Mouse (Mus musculus) limb, embryonic 14.5 days (tissue): ENCODE data around the gene Gucy2c. TPM values are rescaled to one million over a fixed set of nuclear protein-coding genes. Genes with fewer than 3 reads are reported as not detected.

ENCODE experiments used
- ATAC-seq: fragments of 200-750 bp; cut with Nextera tagmentation; 2 replicates; pipeline ENCODE4 v1.8.0; 2017; ENCODE audit warnings: low read depth, moderate number of reproducible peaks, moderate TSS enrichment; ENCODE audit not compliant: low FRiP score
- DNase-seq: peaks from one replicate; pipeline ENCODE4 v3.0.0-alpha.2; 2015; ENCODE audit warnings: low spot score
- H3K27ac ChIP-seq: fragments of 300-500 bp; sonication (generic); replicated peaks from 2 replicates; pipeline ENCODE4 v1.5.1; 2014; ENCODE audit warnings: low read depth, mild to moderate bottlenecking, low read length, moderate library complexity, mixed read lengths
- H3K27me3 ChIP-seq: fragments of 300-500 bp; sonication (generic); 2 replicates; pipeline ENCODE4 v1.6.1; 2014; ENCODE audit warnings: low read length, mixed read lengths; ENCODE audit not compliant: control insufficient read depth, insufficient read depth
- H3K36me3 ChIP-seq: fragments of 300-500 bp; sonication (generic); 2 replicates; pipeline ENCODE4 v1.6.1; 2014; ENCODE audit warnings: mild to moderate bottlenecking, low read length, moderate library complexity, mixed read lengths; ENCODE audit not compliant: control insufficient read depth, insufficient read depth
- H3K4me1 ChIP-seq: fragments of 300-500 bp; sonication (generic); 2 replicates; pipeline ENCODE4 v1.6.1; 2014; ENCODE audit warnings: antibody characterized with exemption, low read length, mixed read lengths; ENCODE audit not compliant: control insufficient read depth, insufficient read depth
- H3K4me2 ChIP-seq: fragments of 300-500 bp; sonication (generic); replicated peaks from 2 replicates; pipeline ENCODE4 v1.6.1; 2014; ENCODE audit warnings: low read depth, mild to moderate bottlenecking, low read length, moderate library complexity; ENCODE audit not compliant: severe bottlenecking
- H3K4me3 ChIP-seq: fragments of 300-500 bp; sonication (generic); replicated peaks from 2 replicates; pipeline ENCODE4 v1.5.1; 2014; ENCODE audit warnings: low read length
- H3K9ac ChIP-seq: fragments of 300-500 bp; sonication (generic); 2 replicates; pipeline ENCODE4 v1.6.1; 2014; ENCODE audit warnings: mild to moderate bottlenecking, low read depth, low read length, moderate library complexity; ENCODE audit not compliant: severe bottlenecking
- H3K9me3 ChIP-seq: fragments of 300-500 bp; sonication (generic); 2 replicates; pipeline ENCODE4 v1.6.1; 2016; ENCODE audit warnings: low read length; ENCODE audit not compliant: control insufficient read depth
- POLR2A ChIP-seq: fragments of 200-500 bp; IDR thresholded peaks from 2 replicates; pipeline ENCODE4 v1.8.0; 2012; ENCODE audit warnings: inconsistent platforms, mild to moderate bottlenecking, moderate library complexity, borderline replicate concordance; ENCODE audit not compliant: insufficient read depth, insufficient read length; ENCODE audit errors: extremely low read depth
- whole genome bisulfite sequencing: fragments of 180-500 bp; shearing (Covaris S2); extraction: QIAGEN DNeasy Blood & Tissue Kit; methylation state at CpG from one replicate; pipeline ENCODE4 v1.1.7; 2014; 5-methylcytosine and 5-hydroxymethylcytosine counted together
- polyA plus RNA-seq, 2 experiments: library from polyadenylated mRNA; depleted of rRNA in 1 of 2; stranded (reverse) in 1 of 2; unstranded in 1 of 2; fragments of >200 nt; fragmentation: Nextera tagmentation in 1 of 2; extraction: Ambion mirVana in 1 of 2; gene quantifications; 2 replicates each; pipeline versions ENCODE4 v1.2.1 to v1.2.3; 2012 to 2014

The Gucy2c gene
- polyA plus RNA-seq, 2 experiments: 0.06 to 0.10 TPM

DNA sequence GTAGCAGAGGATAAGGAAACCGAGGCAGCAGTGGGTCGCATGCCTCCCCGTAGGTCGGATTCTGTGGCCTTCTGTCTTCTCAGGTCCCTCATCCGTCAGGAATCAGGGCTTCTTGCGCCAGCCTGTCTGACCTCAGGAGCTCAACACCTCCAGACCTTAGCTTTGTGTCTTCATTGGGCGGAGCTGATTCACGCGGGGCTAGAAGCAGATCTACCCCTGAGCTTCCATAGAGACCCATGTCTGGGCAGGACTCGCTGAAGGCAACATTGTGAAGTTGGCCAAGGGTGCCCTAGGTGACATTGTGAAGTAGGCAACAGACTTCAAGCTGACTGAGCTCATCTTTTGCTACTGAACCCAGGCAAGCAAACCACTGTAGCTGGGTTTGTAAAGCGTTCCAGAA, 119.5 kb downstream of the Gucy2c start:
- Histone ChIP-seq H3K36me3 (no peaks in the 10 kb centered on the region), H3K4me1 (peaks cover 7% of the 10 kb centered on the region; the same call in 1 of the 2 replicates), H3K9me3 (no peaks in the 10 kb centered on the region), H3K27me3 (peaks cover 16% of the 10 kb centered on the region), H3K9ac (peak overlapping the region; percentile 43), H3K4me3 (peak overlapping the region; percentile 37), H3K4me2 (peak overlapping the region; percentile 69; the same call in 1 of the 2 replicates), H3K27ac (no peak overlapping the region)
- 23% methylated on average over 11 of the region's 11 CpGs for WGBS
- ATAC-seq (no peak), DNase-seq (no peak)
- no peak for TF ChIP-seq POLR2A

DNA sequence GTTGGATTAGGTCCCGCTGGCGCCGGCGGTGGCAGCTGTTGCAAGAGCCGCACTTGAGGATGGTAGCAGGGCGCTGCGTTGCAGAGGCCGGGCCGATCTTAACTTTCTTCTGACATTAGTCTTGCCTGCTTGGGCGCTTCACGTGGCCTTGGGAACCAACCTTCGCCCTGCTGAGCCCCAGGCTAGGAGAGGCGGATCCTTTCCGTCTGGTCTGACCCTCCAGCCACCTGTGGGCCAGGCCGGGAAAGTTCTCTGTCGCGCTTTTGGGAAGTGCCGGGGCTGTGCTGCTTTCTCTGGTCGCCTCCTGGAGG, 119.9 kb downstream of the Gucy2c start, which contains the start of gene Plbd1:
TSS of gene Plbd1 (minus strand) at position 223 of the 311 bp plus-strand sequence.
- peak within 1 kb of the TSS; percentile 43 for H3K9ac ChIP-seq
- H3K4me3 ChIP-seq: peak within 1 kb of the TSS; percentile 37
- H3K36me3 ChIP-seq: no peaks in the 10 kb centered on the region
- H3K4me1 ChIP-seq: peaks cover 7% of the 10 kb centered on the region; the same call in 1 of the 2 replicates
- no peaks in the 10 kb centered on the region for H3K9me3 ChIP-seq
- no peak for TF ChIP-seq POLR2A
- no peak; the same call in 1 of the 2 replicates for ATAC-seq
- under 1% methylated on average over 17 of the region's 19 CpGs for WGBS
- H3K27ac ChIP-seq: no peak within 1 kb of the TSS
- peak within 1 kb of the TSS; percentile 69 for H3K4me2 ChIP-seq
- peaks cover 16% of the 10 kb centered on the region for H3K27me3 ChIP-seq
- no peak for DNase-seq

DNA sequence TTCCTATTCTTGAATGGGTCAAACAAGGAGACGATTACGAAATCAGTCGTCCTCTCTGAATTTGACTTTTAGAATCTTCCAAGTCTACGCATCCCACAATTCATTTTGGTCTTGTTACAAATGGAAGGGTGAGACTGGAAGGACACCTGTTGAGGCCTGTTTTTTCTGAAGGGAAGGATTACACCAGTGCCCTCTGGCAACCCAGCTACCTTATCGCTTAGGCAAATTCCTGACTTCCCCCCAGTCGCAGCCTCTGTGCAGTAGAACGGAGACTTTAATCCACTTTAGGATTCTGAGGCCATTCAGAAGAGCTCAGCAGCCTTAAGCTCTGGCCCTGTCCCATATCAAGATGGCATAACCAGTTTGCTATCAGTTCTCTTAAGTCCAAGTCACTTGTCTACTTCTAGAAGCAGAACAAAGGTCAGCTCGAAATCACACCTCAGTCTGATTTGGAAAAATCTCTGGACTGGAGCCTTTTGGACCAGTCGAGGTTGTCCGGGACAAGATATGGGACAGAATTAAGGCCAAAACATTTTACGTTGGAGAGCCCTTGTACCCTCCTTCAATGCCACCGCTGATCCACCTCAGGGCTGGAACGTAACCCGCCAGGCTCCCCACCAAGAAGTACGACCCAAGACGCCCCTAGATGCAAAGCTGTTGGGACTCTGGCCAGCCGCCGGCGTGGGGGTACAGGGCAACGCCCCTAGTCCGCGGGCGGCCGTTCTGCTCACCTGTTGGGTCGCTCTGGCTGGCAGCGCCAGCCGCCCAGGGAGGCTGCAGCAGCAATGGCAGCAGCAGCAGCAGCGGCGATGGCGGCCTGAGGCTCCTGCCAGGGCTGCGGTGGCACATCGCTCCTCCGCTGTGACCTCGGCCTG, 120.5 kb downstream of the Gucy2c start:
- no peaks in the 10 kb centered on the region for H3K9me3 ChIP-seq
- TF ChIP-seq POLR2A: no peak
- H3K27me3 ChIP-seq: peaks cover 16% of the 10 kb centered on the region
- peak overlapping the region; percentile 69 for H3K4me2 ChIP-seq
- ATAC-seq: no peak
- no peak for DNase-seq
- H3K27ac ChIP-seq: no peak overlapping the region
- peak overlapping the region; percentile 37 for H3K4me3 ChIP-seq
- peak overlapping the region; percentile 43 for H3K9ac ChIP-seq
- H3K4me1 ChIP-seq: peaks cover 7% of the 10 kb centered on the region; the same call in 1 of the 2 replicates
- H3K36me3 ChIP-seq: no peaks in the 10 kb centered on the region
- WGBS: 18% methylated on average over 34 of the region's 34 CpGs

DNA sequence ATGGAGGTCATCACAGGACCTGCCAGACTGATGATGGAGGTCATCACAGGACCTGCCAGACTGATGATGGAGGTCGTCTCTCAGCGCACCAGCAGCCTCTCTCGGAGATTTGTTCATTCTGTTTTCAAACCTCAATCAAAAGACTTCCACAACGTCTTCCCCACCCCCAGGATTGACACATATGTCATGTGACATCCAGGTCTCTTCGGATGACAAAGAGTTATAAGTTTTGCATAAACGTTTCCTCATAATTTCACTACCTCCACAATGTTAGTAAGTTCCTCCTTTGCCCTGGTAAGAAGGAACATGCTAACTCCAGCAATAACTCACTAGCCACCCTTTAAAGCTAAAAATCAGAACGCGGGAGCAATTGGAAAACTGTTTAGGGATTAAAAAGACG, 122.3 kb downstream of the Gucy2c start:
- Histone ChIP-seq H3K27ac (no peak overlapping the region), H3K4me3 (no peak overlapping the region), H3K9me3 (no peaks in the 10 kb centered on the region), H3K27me3 (peaks cover 16% of the 10 kb centered on the region), H3K4me2 (no peak overlapping the region), H3K4me1 (peaks cover 7% of the 10 kb centered on the region; the same call in 1 of the 2 replicates), H3K36me3 (no peaks in the 10 kb centered on the region), H3K9ac (no peak overlapping the region)
- ATAC-seq (no peak), DNase-seq (no peak)
- no peak for TF ChIP-seq POLR2A
- 88% methylated on average over 9 of the region's 9 CpGs for WGBS

DNA sequence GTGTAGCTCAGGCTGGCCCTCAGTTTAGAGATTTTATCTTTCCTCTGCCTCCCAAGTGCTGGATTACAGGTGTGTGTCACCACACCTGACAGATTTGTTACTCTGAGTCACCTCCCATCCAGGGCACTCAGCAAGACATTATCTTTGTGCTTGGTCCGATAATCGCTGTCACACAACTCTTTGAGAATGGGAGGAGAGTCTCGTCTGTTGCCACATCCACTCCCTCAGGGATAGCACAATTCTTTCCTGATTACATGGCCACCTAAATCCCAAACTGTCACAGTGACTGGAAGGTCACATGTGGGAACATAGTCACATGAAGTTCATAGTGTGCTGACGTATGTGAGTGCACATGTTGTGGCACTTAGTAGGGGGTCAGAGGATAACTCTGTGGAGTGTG, 123.3 kb downstream of the Gucy2c start:
- Histone ChIP-seq H3K4me3 (no peak overlapping the region), H3K27ac (no peak overlapping the region), H3K9me3 (no peaks in the 10 kb centered on the region), H3K4me1 (peaks cover 7% of the 10 kb centered on the region; the same call in 1 of the 2 replicates), H3K4me2 (no peak overlapping the region), H3K36me3 (no peaks in the 10 kb centered on the region), H3K9ac (no peak overlapping the region), H3K27me3 (peaks cover 16% of the 10 kb centered on the region)
- TF ChIP-seq POLR2A: no peak
- DNase-seq: no peak
- 77% methylated on average over 4 of the region's 4 CpGs for WGBS
- ATAC-seq: no peak
